Mouse (Mus musculus) limb, embryonic 10.5 days (tissue): ENCODE data around the gene Pced1b. TPM values are rescaled to one million over a fixed set of nuclear protein-coding genes. Genes with fewer than 3 reads are reported as not detected.

Experiments used
- DNase-seq: peaks from one replicate; pipeline ENCODE4 v3.0.0-alpha.2; 2017; ENCODE audit warnings: low spot score
- H3K27ac ChIP-seq: fragments of 300-500 bp; sonication (generic); 2 replicates; pipeline ENCODE4 v1.5.1; 2016; ENCODE audit warnings: mild to moderate bottlenecking
- H3K27me3 ChIP-seq: fragments of 300-500 bp; sonication (generic); 2 replicates; pipeline ENCODE4 v1.6.1; 2016; ENCODE audit warnings: low read depth, mild to moderate bottlenecking; ENCODE audit not compliant: poor library complexity, severe bottlenecking
- H3K36me3 ChIP-seq: fragments of 300-500 bp; sonication (generic); 2 replicates; pipeline ENCODE4 v1.6.1; 2016; ENCODE audit warnings: mild to moderate bottlenecking, moderate library complexity
- H3K4me1 ChIP-seq: fragments of 300-500 bp; sonication (generic); 2 replicates; pipeline ENCODE4 v1.6.1; 2016
- H3K4me3 ChIP-seq: fragments of 300-500 bp; sonication (generic); 2 replicates; pipeline ENCODE4 v1.5.1; 2016; ENCODE audit warnings: mild to moderate bottlenecking, moderate library complexity
- H3K9me3 ChIP-seq: fragments of 300-500 bp; sonication (generic); replicated peaks from 2 replicates; pipeline ENCODE4 v1.6.1; 2016; ENCODE audit warnings: mild to moderate bottlenecking
- WGBS: fragments of 180-500 bp; shearing (Covaris S2); methylation state at CpG from one replicate; pipeline ENCODE4 v1.1.7; 2016; 5-methylcytosine and 5-hydroxymethylcytosine counted together
- polyA plus RNA-seq: library from polyadenylated mRNA; unstranded; fragments of >200 nt; fragmentation: Nextera tagmentation; extraction: Ambion mirVana; gene quantifications from 2 replicates; pipeline ENCODE4 v1.2.1, GENCODE M21; 2016

Pced1b gene
- polyA plus RNA-seq, 1 experiment from 2014 or later, result 3.6 TPM

- H3K4me3 ChIP-seq, result no peak overlapping the region
- H3K4me1 ChIP-seq, result no peaks in the 10 kb centered on the region
- H3K36me3 ChIP-seq, result no peaks in the 10 kb centered on the region
- no peaks in the 10 kb centered on the region for H3K27me3 ChIP-seq
- no peaks in the 10 kb centered on the region for H3K9me3 ChIP-seq
- no peak overlapping the region for H3K27ac ChIP-seq
- no peak for DNase-seq
- WGBS, result 86% methylated on average over 9 of the region's 9 CpGs
Measured at GRCm38 (mm10) chr15:97310251-97310650, 63.3 kb downstream of the Pced1b start.

GRCm38 (mm10) chr15:97311211-97311610 is 64.3 kb downstream of the Pced1b start:
- no peak overlapping the region for H3K4me3 ChIP-seq
- H3K27ac ChIP-seq, result no peak overlapping the region
- WGBS, result 88% methylated on average over 7 of the region's 7 CpGs
- H3K4me1 ChIP-seq, result peaks cover 2% of the 10 kb centered on the region
- no peak for DNase-seq
- H3K9me3 ChIP-seq, result no peaks in the 10 kb centered on the region
- no peaks in the 10 kb centered on the region for H3K36me3 ChIP-seq
- H3K27me3 ChIP-seq, result no peaks in the 10 kb centered on the region

GRCm38 (mm10) chr15:97311937-97312336 is 65.0 kb downstream of the Pced1b start:
- no peaks in the 10 kb centered on the region for H3K9me3 ChIP-seq
- 92% methylated on average over 8 of the region's 8 CpGs for WGBS
- no peaks in the 10 kb centered on the region for H3K36me3 ChIP-seq
- no peak overlapping the region for H3K4me3 ChIP-seq
- no peak overlapping the region for H3K27ac ChIP-seq
- DNase-seq, result no peak
- H3K27me3 ChIP-seq, result no peaks in the 10 kb centered on the region
- H3K4me1 ChIP-seq, result peaks cover 10% of the 10 kb centered on the region

- DNase-seq, result no peak
- H3K27ac ChIP-seq, result no peak overlapping the region
- no peaks in the 10 kb centered on the region for H3K36me3 ChIP-seq
- no peak overlapping the region for H3K4me3 ChIP-seq
- H3K4me1 ChIP-seq, result peaks cover 11% of the 10 kb centered on the region
- H3K9me3 ChIP-seq, result no peaks in the 10 kb centered on the region
- H3K27me3 ChIP-seq, result no peaks in the 10 kb centered on the region
- 88% methylated on average over 14 of the region's 14 CpGs for WGBS
Measured at GRCm38 (mm10) chr15:97314720-97315421, 68.0 kb downstream of the Pced1b start.

- no peak for DNase-seq
- Histone ChIP-seq H3K27ac (no peak overlapping the region), H3K36me3 (no peaks in the 10 kb centered on the region), H3K9me3 (no peaks in the 10 kb centered on the region), H3K4me1 (peaks cover 11% of the 10 kb centered on the region), H3K4me3 (no peak overlapping the region), H3K27me3 (no peaks in the 10 kb centered on the region)
- WGBS, result 94% methylated on average over 9 of the region's 9 CpGs
Measured at GRCm38 (mm10) chr15:97315422-97315757, 68.5 kb downstream of the Pced1b start.

GRCm38 (mm10) chr15:97318365-97319001 is 71.6 kb downstream of the Pced1b start:
- WGBS, result 93% methylated on average over 21 of the region's 21 CpGs
- Histone ChIP-seq H3K27me3 (no peaks in the 10 kb centered on the region), H3K9me3 (no peaks in the 10 kb centered on the region), H3K36me3 (no peaks in the 10 kb centered on the region), H3K4me3 (no peak overlapping the region), H3K4me1 (peaks cover 15% of the 10 kb centered on the region), H3K27ac (no peak overlapping the region)
- no peak for DNase-seq

- Histone ChIP-seq H3K36me3 (no peaks in the 10 kb centered on the region), H3K4me3 (no peak overlapping the region), H3K9me3 (no peaks in the 10 kb centered on the region), H3K4me1 (0 out of 2 replicates have a peak, but pooled peaks cover 3% of the 10 kb centered on the region), H3K27ac (no peak overlapping the region), H3K27me3 (no peaks in the 10 kb centered on the region)
- WGBS, result 83% methylated on average over 5 of the region's 5 CpGs
- no peak for DNase-seq
Measured at GRCm38 (mm10) chr15:97322821-97323220, 75.9 kb downstream of the Pced1b start.

- WGBS, result 74% methylated on average over 24 of the region's 24 CpGs
- H3K27ac ChIP-seq, result no peak overlapping the region
- DNase-seq, result no peak
Measured at GRCm38 (mm10) chr15:97323466-97323865, 76.6 kb downstream of the Pced1b start.

GRCm38 (mm10) chr15:97324311-97324710 is 77.4 kb downstream of the Pced1b start:
- Histone ChIP-seq H3K27me3 (no peaks in the 10 kb centered on the region), H3K9me3 (no peaks in the 10 kb centered on the region), H3K4me1 (0 out of 2 replicates have a peak, but pooled peaks cover 3% of the 10 kb centered on the region), H3K4me3 (no peak overlapping the region), H3K27ac (no peak overlapping the region), H3K36me3 (no peaks in the 10 kb centered on the region)
- WGBS, result 64% methylated on average over 9 of the region's 9 CpGs
- no peak for DNase-seq

More at GRCm38 (mm10) chr15:97323466-97323865, 76.6 kb downstream of the Pced1b start:
- Histone ChIP-seq H3K4me1 (0 out of 2 replicates have a peak, but pooled peaks cover 3% of the 10 kb centered on the region), H3K9me3 (no peaks in the 10 kb centered on the region), H3K36me3 (no peaks in the 10 kb centered on the region), H3K4me3 (no peak overlapping the region), H3K27me3 (no peaks in the 10 kb centered on the region)

GRCm38 (mm10) chr15:97327500-97328081 is 80.7 kb downstream of the Pced1b start:
- no peaks in the 10 kb centered on the region for H3K9me3 ChIP-seq
- WGBS, result 66% methylated on average over 18 of the region's 18 CpGs
- H3K27ac ChIP-seq, result no peak overlapping the region
- H3K27me3 ChIP-seq, result no peaks in the 10 kb centered on the region
- 0 out of 2 replicates have a peak, but pooled peaks cover 2% of the 10 kb centered on the region for H3K4me1 ChIP-seq
- no peaks in the 10 kb centered on the region for H3K36me3 ChIP-seq
- peak; percentile 57 for DNase-seq
- no peak overlapping the region for H3K4me3 ChIP-seq

GRCm38 (mm10) chr15:97332582-97332981 is 85.7 kb downstream of the Pced1b start:
- Histone ChIP-seq H3K36me3 (no peaks in the 10 kb centered on the region), H3K27me3 (no peaks in the 10 kb centered on the region), H3K4me1 (no peaks in the 10 kb centered on the region), H3K27ac (no peak overlapping the region), H3K4me3 (no peak overlapping the region), H3K9me3 (no peaks in the 10 kb centered on the region)
- 70% methylated on average over 9 of the region's 9 CpGs for WGBS
- no peak for DNase-seq

- 38% methylated on average over 14 of the region's 14 CpGs for WGBS
- peaks cover 12% of the 10 kb centered on the region; the same call in 1 of the 2 replicates for H3K4me1 ChIP-seq
- no peaks in the 10 kb centered on the region for H3K9me3 ChIP-seq
- H3K27me3 ChIP-seq, result no peaks in the 10 kb centered on the region
- no peak for DNase-seq
- peak overlapping the region; percentile 40 for H3K4me3 ChIP-seq
- H3K27ac ChIP-seq, result no peak overlapping the region
- no peaks in the 10 kb centered on the region for H3K36me3 ChIP-seq
Measured at GRCm38 (mm10) chr15:97337636-97338352, 90.9 kb downstream of the Pced1b start.
